Mouse (Mus musculus) brain, adult 2 months (tissue): ENCODE measurements at regions not wholly inside any gene's neighbourhood (a gene's known extent, or its start where the extent isn't known, plus 50 kb on each side); places are given as distances from the start of the nearest gene placed in this dataset.
A peak's percentile ranks its signal among the peaks of the same experiment; 100 is the strongest.

Experiments
- DNase-seq: peaks from one replicate; pipeline ENCODE4 v3.0.0; 2011; ENCODE audit warnings: low read depth, low spot score

GRCm38 (mm10) chr14:28626951-28627350 is 122.4 kb downstream of the Wnt5a start:
- DNase-seq: no peak

- DNase-seq: no peak
Observed at GRCm38 (mm10) chr14:28635175-28635574, 130.6 kb downstream of the Wnt5a start.

DNA sequence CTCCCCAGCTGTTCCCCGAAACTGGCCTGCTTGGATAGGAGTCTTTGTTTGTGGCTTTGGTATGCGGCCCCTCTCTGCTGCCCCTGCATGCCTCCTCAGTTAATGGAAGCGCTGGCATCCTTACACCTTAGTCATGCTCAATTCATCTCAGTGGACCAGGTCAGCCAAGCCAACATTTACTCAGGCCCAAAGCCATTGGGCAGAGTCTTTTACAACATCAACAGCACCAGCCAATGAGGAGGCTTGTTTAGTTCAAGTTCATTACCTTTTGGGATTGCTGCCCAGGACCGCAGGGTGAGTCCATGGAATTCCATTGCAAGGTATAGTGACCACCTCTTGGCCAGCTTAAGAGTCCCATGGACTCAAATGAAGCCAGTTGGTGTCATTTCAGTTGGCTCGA is 134.5 kb downstream of the Wnt5a start:
- DNase-seq: no peak

DNA sequence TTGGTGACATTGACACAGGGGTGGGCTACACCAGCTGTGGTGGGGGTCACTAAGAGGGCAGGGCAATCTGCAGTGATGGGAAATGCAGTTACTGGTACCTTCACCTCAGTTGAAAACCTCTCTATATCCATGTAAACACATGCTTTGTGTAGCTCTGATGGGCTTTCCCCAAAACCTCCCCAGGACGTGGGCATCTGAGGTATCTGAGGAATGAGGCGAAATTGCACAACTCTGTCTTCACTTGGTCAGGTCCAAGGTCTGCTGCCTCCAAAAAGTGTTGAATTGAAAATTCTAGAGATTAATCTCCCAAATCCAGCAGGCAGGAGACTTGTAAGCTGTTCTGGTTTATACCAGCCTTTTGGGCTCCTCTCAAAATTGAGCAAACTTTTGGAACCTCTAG is 141.3 kb downstream of the Wnt5a start:
- no peak for DNase-seq

GRCm38 (mm10) chr14:28649411-28649810 is 144.9 kb downstream of the Wnt5a start:
- DNase-seq: no peak

DNA sequence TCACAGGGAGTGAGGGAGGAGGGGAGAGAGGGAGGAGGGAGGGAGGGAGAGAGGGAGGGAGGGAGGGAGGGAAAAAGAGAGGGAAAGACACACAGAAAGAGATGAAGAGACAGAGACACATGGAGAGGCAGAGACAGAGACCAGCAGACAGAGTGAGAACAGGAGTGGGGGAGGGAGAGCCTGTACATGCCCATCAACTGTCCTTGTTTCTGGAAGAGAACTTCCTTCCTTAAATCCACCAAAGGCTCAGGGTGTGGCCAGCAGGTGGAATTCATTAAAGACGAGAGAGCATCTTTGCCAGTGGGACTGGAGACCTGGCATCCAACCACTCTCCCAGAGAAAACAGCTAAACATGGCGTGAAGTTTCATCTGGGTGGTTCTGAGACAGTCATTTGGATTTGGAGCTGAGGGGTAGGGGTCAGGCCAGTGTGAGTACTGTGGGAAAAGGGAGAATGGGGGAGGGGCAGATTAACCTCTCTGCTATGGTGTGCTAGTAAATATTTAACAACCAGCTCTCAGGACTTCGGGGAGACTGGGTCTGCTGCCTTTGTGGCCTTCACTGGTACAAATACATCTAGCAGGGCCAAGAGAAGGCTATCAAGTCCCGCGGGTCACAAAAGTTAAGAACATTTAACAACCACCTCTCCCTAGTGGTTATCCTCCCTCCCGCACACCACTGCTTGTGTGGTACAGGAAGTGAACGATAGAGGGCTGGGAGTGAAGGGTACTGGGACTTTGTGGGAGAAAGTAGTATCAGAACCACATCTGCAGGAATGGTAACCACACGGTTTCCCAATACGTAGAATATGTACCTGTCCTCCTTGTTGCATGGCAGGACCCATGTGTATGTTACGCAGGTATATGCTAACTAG is 148.7 kb downstream of the Wnt5a start:
- no peak for DNase-seq

- no peak for DNase-seq
Observed at GRCm38 (mm10) chr14:28657216-28657615, 152.7 kb downstream of the Wnt5a start.

GRCm38 (mm10) chr14:28660872-28661588 is 156.5 kb downstream of the Wnt5a start:
- peak; percentile 73 for DNase-seq

GRCm38 (mm10) chr14:28663316-28663715 is 158.8 kb downstream of the Wnt5a start:
- DNase-seq: no peak

- DNase-seq: no peak
Observed at GRCm38 (mm10) chr14:28664121-28664520, 159.6 kb downstream of the Wnt5a start.

DNA sequence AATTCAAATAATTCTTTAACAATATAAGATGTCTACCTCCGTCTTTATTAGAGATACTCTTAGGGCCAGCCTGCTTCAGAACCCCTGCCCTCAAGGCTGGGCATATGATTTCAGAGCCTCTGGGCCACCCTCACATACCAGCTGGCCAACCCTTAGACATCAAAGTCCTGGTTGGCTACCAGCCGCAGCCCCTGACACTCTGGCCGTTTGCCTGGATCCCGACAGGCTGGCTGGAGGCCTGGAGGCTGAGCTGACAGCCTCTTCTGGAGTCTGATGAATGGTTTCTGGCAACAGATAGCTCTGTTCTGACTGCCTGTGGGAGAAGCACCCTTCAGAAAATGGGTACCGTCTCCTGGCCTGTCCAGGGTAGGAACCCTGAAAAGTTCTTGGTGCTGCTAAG is 170.9 kb downstream of the Wnt5a start:
- DNase-seq: peak; percentile 68

- DNase-seq: peak; percentile 16
Observed at GRCm38 (mm10) chr14:28699780-28700179, 195.2 kb downstream of the Wnt5a start.

- DNase-seq: no peak
Observed at GRCm38 (mm10) chr14:28704729-28705128, 200.2 kb downstream of the Wnt5a start.

DNA sequence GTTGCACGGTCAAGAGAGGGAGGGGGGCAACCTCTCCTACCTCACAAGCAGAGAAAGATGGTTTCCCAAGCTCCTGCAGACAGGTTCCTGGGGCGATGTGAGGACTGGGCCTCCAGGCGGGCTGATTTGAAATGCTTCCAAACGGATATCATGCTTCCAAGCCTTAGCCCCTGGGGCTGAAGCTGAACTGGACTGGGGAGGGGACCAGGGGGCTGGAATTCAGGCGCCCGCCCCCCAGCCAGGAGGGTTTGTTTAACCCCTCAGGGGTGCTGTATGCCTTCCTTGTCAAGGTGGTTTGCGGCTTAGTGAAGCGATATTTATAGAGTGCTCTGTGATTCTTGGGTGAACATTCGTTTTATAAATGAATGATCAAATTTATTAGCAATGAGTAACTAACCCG is 210.0 kb downstream of the Wnt5a start:
- DNase-seq: no peak

- no peak for DNase-seq
Observed at GRCm38 (mm10) chr14:28720545-28720944, 216.0 kb downstream of the Wnt5a start.

DNA sequence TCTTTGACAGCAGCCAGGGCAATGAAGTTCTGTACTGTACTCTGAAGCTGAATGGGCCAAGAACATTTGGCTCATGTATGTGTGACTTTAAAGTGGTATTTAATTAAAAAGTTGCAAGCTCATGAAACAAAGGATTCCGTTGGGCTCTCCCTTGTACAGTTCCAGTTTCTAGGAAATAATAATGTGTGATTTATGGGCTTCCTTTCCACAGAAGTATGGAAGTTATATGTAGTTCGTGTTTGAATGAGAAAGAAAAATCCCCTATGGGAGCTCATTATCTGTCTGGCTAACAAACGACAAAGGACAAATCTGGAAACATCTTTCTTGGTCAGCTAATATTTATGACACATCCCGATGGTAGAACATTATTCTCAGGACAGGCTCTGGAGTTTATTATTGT is 221.1 kb downstream of the Wnt5a start:
- no peak for DNase-seq

DNA sequence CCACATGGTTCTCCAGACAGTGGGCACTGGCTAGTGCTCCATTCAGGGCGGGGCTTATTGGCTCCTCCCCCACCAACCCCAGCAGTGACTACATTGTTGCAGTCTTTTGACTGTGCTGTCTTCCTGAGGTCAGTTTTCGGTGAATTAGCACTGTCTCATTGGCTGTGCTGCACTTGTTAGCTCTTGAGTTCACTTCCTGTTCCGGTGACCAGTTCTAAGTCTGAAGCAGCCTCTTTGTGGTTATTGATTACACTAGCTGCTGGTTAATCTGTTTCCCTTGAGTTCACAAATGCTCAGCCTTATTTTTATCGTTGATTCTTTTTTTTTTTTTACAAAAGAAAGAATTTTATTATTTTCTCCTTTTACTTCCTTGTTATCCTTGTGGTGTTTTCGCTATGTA is 228.9 kb downstream of the Wnt5a start:
- no peak for DNase-seq

GRCm38 (mm10) chr14:28735446-28735845 is 230.9 kb downstream of the Wnt5a start:
- no peak for DNase-seq

- DNase-seq: no peak
Observed at GRCm38 (mm10) chr14:28740076-28740475, 235.5 kb downstream of the Wnt5a start.

DNA sequence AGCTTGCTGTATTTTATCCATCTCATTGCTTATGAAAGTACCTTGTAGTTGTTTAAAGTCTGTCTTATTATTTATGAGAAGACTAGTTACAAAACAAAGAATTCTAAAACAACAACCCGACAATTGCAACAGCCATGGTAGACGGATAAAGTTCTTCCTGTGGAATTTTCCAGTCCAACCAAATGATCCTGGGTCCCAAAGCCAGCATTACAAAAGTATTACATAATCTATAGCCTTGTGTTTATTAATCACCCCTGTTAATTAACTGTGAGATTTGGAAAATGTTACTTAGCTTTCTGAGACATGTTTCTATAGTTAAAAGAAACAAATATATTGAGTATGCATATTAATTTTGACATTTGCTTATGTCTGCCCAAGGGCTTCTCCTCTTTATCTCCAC is 236.9 kb downstream of the Wnt5a start:
- no peak for DNase-seq

DNA sequence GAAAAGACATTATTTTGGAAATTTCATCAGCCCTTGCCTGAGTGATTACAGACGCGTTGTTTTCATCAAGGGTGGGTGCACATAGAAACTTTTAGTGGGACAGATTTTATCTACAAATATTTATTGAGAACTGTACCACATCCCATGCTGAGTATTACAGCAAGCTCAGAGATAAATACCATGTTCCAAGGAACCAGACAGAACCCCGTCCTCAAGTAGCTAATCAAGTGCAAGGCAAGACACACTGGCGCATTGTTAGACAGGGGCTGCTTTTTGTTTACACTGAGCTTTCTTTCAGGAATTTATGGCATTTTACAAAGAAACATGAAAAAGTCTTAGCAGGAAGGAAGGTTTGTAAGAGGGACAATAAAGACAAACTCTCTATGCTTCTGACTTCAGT is 239.1 kb downstream of the Wnt5a start:
- DNase-seq: no peak

GRCm38 (mm10) chr14:28750301-28750700 is 245.8 kb downstream of the Wnt5a start:
- DNase-seq: peak; percentile 66

DNA sequence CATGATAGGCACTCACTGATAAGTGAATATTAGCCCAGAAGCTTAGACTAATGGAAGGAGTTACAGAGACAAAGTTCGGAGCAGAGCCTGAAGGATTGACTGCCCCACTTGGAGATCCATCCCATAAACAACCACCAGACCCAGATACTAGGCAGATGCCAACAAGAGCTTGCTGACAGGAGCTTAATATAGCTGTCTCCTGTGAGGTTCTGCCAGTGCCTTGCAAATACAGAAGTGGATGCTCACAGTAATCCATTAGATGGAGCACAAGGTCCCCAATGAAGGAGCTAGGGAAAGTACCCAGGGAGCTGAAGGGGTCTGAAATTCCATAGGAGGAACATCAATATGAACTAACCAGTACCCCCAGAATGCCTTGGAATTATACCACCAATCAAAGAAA is 252.8 kb upstream of the Lrtm1 start:
- DNase-seq: no peak
